Mouse (Mus musculus) T-helper 1 cell (primary cell): ENCODE data around the gene Olfr1416.
"Not testable (repeated sequence)": the region's sequence is repeated elsewhere in the genome, so short reads cannot be mapped to it uniquely, and the experiment has no call there.

ENCODE experiments used
- in situ Hi-C: fragments of 300-600 bp; cut with MboI, MseI; formaldehyde crosslinking; loops from one replicate; pipeline ENCODE4 v1.15.1; 2025; ENCODE audit warnings: high pct_unique_total_duplicates

Olfr1416 gene

GRCm38 (mm10) chr1:92485013-92485412, at the start of gene Olfr1416:
TSS of gene Olfr1416 (minus strand) at chr1:92485113.
- in situ Hi-C loops = no loop called here

- in situ Hi-C loops = loop anchor here (5.0 kb wide), 1 partner anchor 84 kb away; the partner anchor contains the start of gene Olfr1410
Observed at GRCm38 (mm10) chr1:92523764-92524163, 38.9 kb upstream of the Olfr1416 start.

GRCm38 (mm10) chr1:92521376-92521775, 36.5 kb upstream of the Olfr1416 start:
- in situ Hi-C loops = loop anchor here (5.0 kb wide), 1 partner anchor 86 kb away; the partner anchor contains the start of gene Olfr1410

- in situ Hi-C loops = no loop called here
Observed at GRCm38 (mm10) chr1:92519046-92519445, 34.1 kb upstream of the Olfr1416 start.

GRCm38 (mm10) chr1:92518561-92518960, 33.6 kb upstream of the Olfr1416 start, which contains the start of gene Olfr1414:
TSS of gene Olfr1414 (minus strand) at chr1:92518661.
- in situ Hi-C loops = no loop called here

GRCm38 (mm10) chr1:92515390-92515789, 30.5 kb upstream of the Olfr1416 start:
- in situ Hi-C loops = no loop called here

- in situ Hi-C loops = not testable (repeated sequence)
Observed at GRCm38 (mm10) chr1:92511646-92512045, 26.7 kb upstream of the Olfr1416 start.

GRCm38 (mm10) chr1:92496001-92496400, 11.1 kb upstream of the Olfr1416 start, which contains the start of gene Olfr1415:
TSS of gene Olfr1415 (minus strand) at chr1:92496101.
- in situ Hi-C loops = no loop called here

- in situ Hi-C loops = loop anchor here (5.0 to 10.0 kb wide), 2 partner anchors 141 to 168 kb away; partner anchors contain the start of genes Cops9 and Olfr12
Observed at GRCm38 (mm10) chr1:92474066-92474578, 10.8 kb downstream of the Olfr1416 start.

- in situ Hi-C loops = loop anchor here (5.0 to 10.0 kb wide), 2 partner anchors 141 to 169 kb away; partner anchors contain the start of genes Cops9 and Olfr12
Observed at GRCm38 (mm10) chr1:92473165-92474041, 11.5 kb downstream of the Olfr1416 start, which contains the start of gene Ndufa10. TSS of gene Ndufa10 (minus strand) at chr1:92473860.

GRCm38 (mm10) chr1:92468891-92469290, 16.0 kb downstream of the Olfr1416 start:
- in situ Hi-C loops = no loop called here

- in situ Hi-C loops = loop anchor here (10.0 kb wide), 1 partner anchor 1394 kb away; no protein-coding TSS in a partner anchor
Observed at GRCm38 (mm10) chr1:92458416-92458815, 26.5 kb downstream of the Olfr1416 start.

GRCm38 (mm10) chr1:92457758-92458157, 27.2 kb downstream of the Olfr1416 start:
- in situ Hi-C loops = loop anchor here (10.0 kb wide), 1 partner anchor 1393 kb away; no protein-coding TSS in a partner anchor

GRCm38 (mm10) chr1:92453751-92454445, 31.0 kb downstream of the Olfr1416 start:
- in situ Hi-C loops = loop anchor here (10.0 kb wide), 1 partner anchor 1389 kb away; no protein-coding TSS in a partner anchor

- in situ Hi-C loops = no loop called here
Observed at GRCm38 (mm10) chr1:92448293-92448692, 36.6 kb downstream of the Olfr1416 start.

- in situ Hi-C loops = no loop called here
Observed at GRCm38 (mm10) chr1:92441453-92442063, 43.4 kb downstream of the Olfr1416 start.

- in situ Hi-C loops = no loop called here
Observed at GRCm38 (mm10) chr1:92440066-92440750, 44.7 kb downstream of the Olfr1416 start.

- in situ Hi-C loops = no loop called here
Observed at GRCm38 (mm10) chr1:92437678-92438271, 47.1 kb downstream of the Olfr1416 start.

- in situ Hi-C loops = no loop called here
Observed at GRCm38 (mm10) chr1:92436831-92437321, 48.0 kb downstream of the Olfr1416 start.

GRCm38 (mm10) chr1:92434986-92435385, 49.9 kb downstream of the Olfr1416 start:
- in situ Hi-C loops = no loop called here
